Mouse (Mus musculus): ENCODE data around the gene S100a6. TPM values are rescaled to one million over a fixed set of nuclear protein-coding genes. Genes with fewer than 3 reads are reported as not detected.

The S100a6 gene
- polyA plus RNA-seq, 1 experiment from 2014 or later: 115 TPM

DNA sequence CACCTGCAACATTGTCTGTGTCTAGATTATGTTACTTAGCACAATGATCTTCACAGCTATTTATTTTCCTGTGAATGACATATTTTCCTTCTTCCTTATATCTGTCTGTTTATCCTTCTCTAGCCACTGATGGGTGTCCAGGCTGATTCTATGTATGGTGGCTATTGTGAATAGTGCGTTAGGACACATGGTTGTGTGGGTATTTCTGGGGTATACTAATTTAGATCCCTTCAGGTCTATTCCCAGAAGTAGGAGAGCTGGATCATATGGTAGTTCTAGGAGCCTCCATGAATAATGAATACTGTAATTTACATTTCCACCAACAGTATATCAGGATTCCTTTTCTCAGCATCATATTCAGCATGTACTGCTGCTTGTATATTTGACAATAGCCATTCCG, 37.1 kb downstream of the S100a6 start:
- Histone ChIP-seq H3K9ac (ENCODE audit: low read depth, low read length) (no peak overlapping the region), H3K9me3 (ENCODE audit: control insufficient read depth, low read length) (no peaks in the 10 kb centered on the region), H3K4me2 (replicated peaks; ENCODE audit: low read depth, low read length) (no peak overlapping the region), H3K4me1 (ENCODE audit: control insufficient read depth, insufficient read depth, low read length) (no peaks in the 10 kb centered on the region), H3K36me3 (ENCODE audit: control insufficient read depth, insufficient read depth, low read length) (no peaks in the 10 kb centered on the region), H3K27ac (ENCODE audit: low read depth, low read length) (no peak overlapping the region), H3K27me3 (ENCODE audit: control insufficient read depth, insufficient read depth, low read length) (no peaks in the 10 kb centered on the region), H3K4me3 (ENCODE audit: low read length) (no peak overlapping the region)
- WGBS: 92% methylated on average over 2 of the region's 2 CpGs
- no peak for ATAC-seq (ENCODE audit: low FRiP score, low TSS enrichment)

GRCm38 (mm10) chr3:90652878-90653508, 40.3 kb downstream of the S100a6 start:
- ATAC-seq (ENCODE audit: low FRiP score, low TSS enrichment): peak; percentile 82; the same call in 1 of the 2 replicates
- no peak overlapping the region for H3K4me3 ChIP-seq (ENCODE audit: low read length)
- no peak overlapping the region for H3K9ac ChIP-seq (ENCODE audit: low read depth, low read length)
- H3K4me2 ChIP-seq (replicated peaks; ENCODE audit: low read depth, low read length): no peak overlapping the region
- no peaks in the 10 kb centered on the region for H3K36me3 ChIP-seq (ENCODE audit: control insufficient read depth, insufficient read depth, low read length)
- no peaks in the 10 kb centered on the region for H3K9me3 ChIP-seq (ENCODE audit: control insufficient read depth, low read length)
- H3K27me3 ChIP-seq (ENCODE audit: control insufficient read depth, insufficient read depth, low read length): no peaks in the 10 kb centered on the region
- H3K27ac ChIP-seq (ENCODE audit: low read depth, low read length): no peak overlapping the region
- 37% methylated on average over 5 of the region's 5 CpGs for WGBS
- no peaks in the 10 kb centered on the region for H3K4me1 ChIP-seq (ENCODE audit: control insufficient read depth, insufficient read depth, low read length)

DNA sequence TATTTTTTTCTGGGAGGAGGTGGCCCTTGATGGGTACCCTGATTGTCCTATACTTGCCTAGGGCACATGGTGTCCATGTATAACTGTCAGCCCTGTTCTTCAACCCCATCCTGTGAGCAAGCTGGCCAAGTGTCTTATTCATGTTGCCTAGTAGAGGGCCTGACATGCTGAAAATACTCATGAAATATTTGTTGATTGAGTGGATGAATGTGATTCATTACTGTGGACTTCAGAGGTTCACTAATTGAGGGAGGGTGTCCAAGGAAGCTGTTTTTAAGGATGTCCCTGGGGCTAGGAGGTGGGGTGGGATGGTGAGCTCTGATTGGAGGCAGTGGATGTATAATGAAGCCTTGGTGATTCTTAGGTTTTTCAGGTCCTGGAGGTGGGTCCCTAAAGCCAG, 41.0 kb downstream of the S100a6 start, which contains the start of gene S100a7a:
Gene S100a7a (plus strand): TSS at position 301 of the 400 bp plus-strand sequence.
- Histone ChIP-seq H3K36me3 (ENCODE audit: control insufficient read depth, insufficient read depth, low read length) (no peaks in the 10 kb centered on the region), H3K4me1 (ENCODE audit: control insufficient read depth, insufficient read depth, low read length) (no peaks in the 10 kb centered on the region), H3K27me3 (ENCODE audit: control insufficient read depth, insufficient read depth, low read length) (no peaks in the 10 kb centered on the region), H3K4me3 (ENCODE audit: low read length) (no peak within 1 kb of the TSS), H3K9ac (ENCODE audit: low read depth, low read length) (no peak within 1 kb of the TSS), H3K4me2 (replicated peaks; ENCODE audit: low read depth, low read length) (no peak within 1 kb of the TSS), H3K9me3 (ENCODE audit: control insufficient read depth, low read length) (no peaks in the 10 kb centered on the region), H3K27ac (ENCODE audit: low read depth, low read length) (no peak within 1 kb of the TSS)
- ATAC-seq (ENCODE audit: low FRiP score, low TSS enrichment): no peak

DNA sequence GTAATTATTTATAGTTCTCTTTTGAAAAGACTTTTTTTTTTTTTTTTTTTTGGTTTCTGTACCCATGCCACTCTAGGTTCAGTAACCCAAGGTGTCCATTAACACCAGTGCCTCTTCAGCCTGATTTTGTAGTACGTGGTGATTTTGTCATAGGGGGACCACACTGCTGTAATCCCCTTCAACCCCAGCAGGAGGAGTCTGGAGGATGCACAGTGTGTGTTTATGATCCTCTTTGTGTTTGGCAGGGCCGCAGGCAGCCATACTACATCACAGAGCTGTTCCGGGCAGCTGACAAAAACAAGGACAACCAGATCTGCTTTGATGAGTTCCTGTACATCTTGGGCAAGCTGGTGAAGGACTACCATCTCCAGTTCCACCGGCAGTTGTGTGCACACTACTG, 44.7 kb downstream of the S100a6 start:
- H3K36me3 ChIP-seq (ENCODE audit: control insufficient read depth, insufficient read depth, low read length): no peaks in the 10 kb centered on the region
- 75% methylated on average over 4 of the region's 4 CpGs for WGBS
- H3K4me2 ChIP-seq (replicated peaks; ENCODE audit: low read depth, low read length): no peak overlapping the region
- H3K9me3 ChIP-seq (ENCODE audit: control insufficient read depth, low read length): no peaks in the 10 kb centered on the region
- no peaks in the 10 kb centered on the region for H3K27me3 ChIP-seq (ENCODE audit: control insufficient read depth, insufficient read depth, low read length)
- H3K9ac ChIP-seq (ENCODE audit: low read depth, low read length): no peak overlapping the region
- no peak overlapping the region for H3K27ac ChIP-seq (ENCODE audit: low read depth, low read length)
- no peak overlapping the region for H3K4me3 ChIP-seq (ENCODE audit: low read length)
- H3K4me1 ChIP-seq (ENCODE audit: control insufficient read depth, insufficient read depth, low read length): no peaks in the 10 kb centered on the region
- no peak for ATAC-seq (ENCODE audit: low FRiP score, low TSS enrichment)

DNA sequence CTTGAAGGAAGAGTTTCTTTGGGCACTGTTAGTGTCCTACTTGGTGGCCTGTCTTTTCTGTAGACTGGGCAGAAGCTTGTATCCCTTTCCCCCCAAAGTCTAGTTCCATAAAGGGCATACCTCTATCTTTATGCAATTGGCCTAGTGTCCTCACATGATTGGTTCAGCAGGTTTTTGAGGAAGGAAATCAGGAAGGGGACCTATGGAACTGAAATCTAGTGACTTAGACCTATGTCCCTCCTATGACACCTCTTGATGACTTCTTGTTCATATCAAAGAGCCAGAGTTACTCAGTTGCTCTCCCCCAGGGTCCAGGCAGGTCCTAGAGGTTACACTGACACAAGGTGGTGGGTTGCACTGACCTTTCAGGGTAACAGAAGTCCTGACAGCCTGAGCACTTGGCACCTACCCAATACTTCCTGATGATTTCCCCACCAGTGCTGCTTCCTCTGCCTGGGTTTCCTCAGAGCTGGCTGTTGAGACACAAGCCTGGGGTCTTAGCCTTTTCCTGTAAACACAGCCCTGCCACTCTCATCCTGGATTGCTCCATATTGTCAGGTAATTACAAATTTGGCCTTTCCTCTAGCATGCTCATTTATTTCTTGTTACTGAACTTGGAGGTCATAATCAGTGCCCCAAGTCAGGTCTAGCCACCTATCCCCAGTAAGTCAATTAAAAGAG, 46.8 kb downstream of the S100a6 start:
- H3K9me3 ChIP-seq (ENCODE audit: control insufficient read depth, low read length): no peaks in the 10 kb centered on the region

DNA sequence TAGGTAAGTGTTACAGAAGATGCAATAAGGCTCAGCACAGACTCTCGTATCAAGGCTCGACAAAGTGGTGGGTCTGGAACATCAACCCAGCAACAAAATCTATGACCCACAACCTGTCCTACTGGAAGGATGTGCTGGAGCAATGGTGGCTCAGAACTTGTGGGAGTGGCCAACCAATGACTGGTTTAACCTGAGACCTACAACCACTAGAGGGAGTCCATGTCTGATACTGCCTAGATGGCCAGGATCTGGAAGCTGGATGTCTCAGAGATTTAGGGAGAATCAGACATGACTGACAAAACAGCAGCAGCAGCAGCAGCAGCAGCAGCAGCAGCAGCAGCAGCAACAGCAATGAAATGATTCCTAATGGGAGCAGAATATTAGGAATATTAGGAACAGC, 51.5 kb downstream of the S100a6 start:
- H3K9me3 ChIP-seq (ENCODE audit: control insufficient read depth, low read length): no peaks in the 10 kb centered on the region
- ATAC-seq (ENCODE audit: low FRiP score, low TSS enrichment): no peak
- H3K9ac ChIP-seq (ENCODE audit: low read depth, low read length): no peak overlapping the region
- no peak overlapping the region for H3K4me2 ChIP-seq (replicated peaks; ENCODE audit: low read depth, low read length)
- no peaks in the 10 kb centered on the region for H3K27me3 ChIP-seq (ENCODE audit: control insufficient read depth, insufficient read depth, low read length)
- no peaks in the 10 kb centered on the region for H3K4me1 ChIP-seq (ENCODE audit: control insufficient read depth, insufficient read depth, low read length)
- no peak overlapping the region for H3K27ac ChIP-seq (ENCODE audit: low read depth, low read length)
- no peak overlapping the region for H3K4me3 ChIP-seq (ENCODE audit: low read length)
- no peaks in the 10 kb centered on the region for H3K36me3 ChIP-seq (ENCODE audit: control insufficient read depth, insufficient read depth, low read length)
- 85% methylated on average over 2 of the region's 2 CpGs for WGBS

More for the DNA sequence above, 46.8 kb downstream of the S100a6 start:
- H3K27ac ChIP-seq (ENCODE audit: low read depth, low read length): no peak overlapping the region
- H3K4me1 ChIP-seq (ENCODE audit: control insufficient read depth, insufficient read depth, low read length): no peaks in the 10 kb centered on the region
- ATAC-seq (ENCODE audit: low FRiP score, low TSS enrichment): no peak
- no peaks in the 10 kb centered on the region for H3K36me3 ChIP-seq (ENCODE audit: control insufficient read depth, insufficient read depth, low read length)
- H3K9ac ChIP-seq (ENCODE audit: low read depth, low read length): no peak overlapping the region
- H3K4me2 ChIP-seq (replicated peaks; ENCODE audit: low read depth, low read length): no peak overlapping the region
- no peak overlapping the region for H3K4me3 ChIP-seq (ENCODE audit: low read length)
- no peaks in the 10 kb centered on the region for H3K27me3 ChIP-seq (ENCODE audit: control insufficient read depth, insufficient read depth, low read length)

GRCm38 (mm10) chr3:90668846-90669245, 56.2 kb downstream of the S100a6 start, which contains the start of gene S100a8:
S100a8 (plus strand) TSS chr3:90668978.
- Histone ChIP-seq H3K36me3 (ENCODE audit: control insufficient read depth, insufficient read depth, low read length) (no peaks in the 10 kb centered on the region), H3K27ac (ENCODE audit: low read depth, low read length) (no peak within 1 kb of the TSS), H3K9me3 (ENCODE audit: control insufficient read depth, low read length) (no peaks in the 10 kb centered on the region), H3K4me3 (ENCODE audit: low read length) (no peak within 1 kb of the TSS), H3K9ac (ENCODE audit: low read depth, low read length) (no peak within 1 kb of the TSS), H3K27me3 (ENCODE audit: control insufficient read depth, insufficient read depth, low read length) (no peaks in the 10 kb centered on the region), H3K4me1 (ENCODE audit: control insufficient read depth, insufficient read depth, low read length) (no peaks in the 10 kb centered on the region), H3K4me2 (replicated peaks; ENCODE audit: low read depth, low read length) (no peak within 1 kb of the TSS)
- no peak for ATAC-seq (ENCODE audit: low FRiP score, low TSS enrichment)
- WGBS: 60% methylated on average over 8 of the region's 8 CpGs

Other genes with a start within 250 kb of the S100a6 start
- 8.2 and 12.3 TPM in 2 replicates for gene Slc27a3, start 222.9 kb upstream of the S100a6 start, polyA plus RNA-seq (2014; fragmentation: Nextera tagmentation; extraction: Ambion mirVana)
- gene Ints3, start 179.3 kb upstream of the S100a6 start, polyA plus RNA-seq (2014; fragmentation: Nextera tagmentation; extraction: Ambion mirVana): 24.0 and 39.2 TPM in 2 replicates
- gene Npr1, start 147.0 kb upstream of the S100a6 start, polyA plus RNA-seq (2014; fragmentation: Nextera tagmentation; extraction: Ambion mirVana): 11.0 and 12.3 TPM in 2 replicates
- gene Ilf2, start 136.8 kb upstream of the S100a6 start, polyA plus RNA-seq (2014; fragmentation: Nextera tagmentation; extraction: Ambion mirVana): 245 and 262 TPM in 2 replicates
- 58.5 and 67.6 TPM in 2 replicates for gene Snapin, start 121.8 kb upstream of the S100a6 start, polyA plus RNA-seq (2014; fragmentation: Nextera tagmentation; extraction: Ambion mirVana)
- gene Chtop, start 103.4 kb upstream of the S100a6 start, polyA plus RNA-seq (2014; fragmentation: Nextera tagmentation; extraction: Ambion mirVana): 98.8 and 105 TPM in 2 replicates
- 50.7 and 55.9 TPM in 2 replicates for gene S100a1, start 98.5 kb upstream of the S100a6 start, polyA plus RNA-seq (2014; fragmentation: Nextera tagmentation; extraction: Ambion mirVana)
- gene S100a13, start 98.4 kb upstream of the S100a6 start, polyA plus RNA-seq (2014; fragmentation: Nextera tagmentation; extraction: Ambion mirVana): 30.2 and 38.0 TPM in 2 replicates
- 1.1 and 1.6 TPM in 2 replicates for gene S100a14, start 86.0 kb upstream of the S100a6 start, polyA plus RNA-seq (2014; fragmentation: Nextera tagmentation; extraction: Ambion mirVana)
- gene S100a16, start 75.6 kb upstream of the S100a6 start, polyA plus RNA-seq (2014; fragmentation: Nextera tagmentation; extraction: Ambion mirVana): 175 and 198 TPM in 2 replicates
- 0.06 TPM in 1 of 2 replicates, not detected in the other for gene S100a3, start 52.3 kb upstream of the S100a6 start, polyA plus RNA-seq (2014; fragmentation: Nextera tagmentation; extraction: Ambion mirVana)
- gene S100a2, start 22.6 kb upstream of the S100a6 start, polyA plus RNA-seq (2014; fragmentation: Nextera tagmentation; extraction: Ambion mirVana): not detected in 2 replicates
- gene Gm42674, start 11.0 kb upstream of the S100a6 start, polyA plus RNA-seq (2014; fragmentation: Nextera tagmentation; extraction: Ambion mirVana): not detected in 2 replicates
- 2.7 and 3.9 TPM in 2 replicates for gene S100a4, start 9.1 kb upstream of the S100a6 start, polyA plus RNA-seq (2014; fragmentation: Nextera tagmentation; extraction: Ambion mirVana)
- 0.56 TPM in 1 of 2 replicates, not detected in the other for gene S100a5, start 4.4 kb upstream of the S100a6 start, polyA plus RNA-seq (2014; fragmentation: Nextera tagmentation; extraction: Ambion mirVana)
- gene S100a7a, start 41.1 kb downstream of the S100a6 start, polyA plus RNA-seq (2014; fragmentation: Nextera tagmentation; extraction: Ambion mirVana): not detected in 2 replicates
- gene S100a8, start 56.1 kb downstream of the S100a6 start, polyA plus RNA-seq (2014; fragmentation: Nextera tagmentation; extraction: Ambion mirVana): 2.4 and 4.2 TPM in 2 replicates
- 1.3 and 2.0 TPM in 2 replicates for gene S100a9, start 82.8 kb downstream of the S100a6 start, polyA plus RNA-seq (2014; fragmentation: Nextera tagmentation; extraction: Ambion mirVana)
- gene Pglyrp4, start 114.0 kb downstream of the S100a6 start, polyA plus RNA-seq (2014; fragmentation: Nextera tagmentation; extraction: Ambion mirVana): not detected in 2 replicates
- not detected in 2 replicates for gene Gm5849, start 165.0 kb downstream of the S100a6 start, polyA plus RNA-seq (2014; fragmentation: Nextera tagmentation; extraction: Ambion mirVana)

Data from kidney, embryonic 14.5 days (tissue).